Mouse (Mus musculus): ENCODE results near the gene Ppp1r14d.

GRCm38 (mm10) chr2:119237871-119238220 is 8.1 kb upstream of the Ppp1r14d start:
- no peak for TF ChIP-seq CTCF (IDR thresholded peaks at IDR 0.05; ENCODE audit: low read depth, low read length)
- TF ChIP-seq POLR2A (IDR thresholded peaks at IDR 0.05; ENCODE audit: borderline replicate concordance, low read depth, low read length), result no peak

Data from bone marrow macrophage, adult 2 months (primary cell).